Mouse (Mus musculus): ENCODE results near the gene Plekha7.
A peak's percentile ranks its signal among the peaks of the same experiment; 100 is the strongest.

Gene Plekha7

GRCm38 (mm10) chr7:116222288-116223009 lies 85.7 kb downstream of the Plekha7 start:
- no peak for DNase-seq (ENCODE audit: low spot score in 2 of 2)

DNA sequence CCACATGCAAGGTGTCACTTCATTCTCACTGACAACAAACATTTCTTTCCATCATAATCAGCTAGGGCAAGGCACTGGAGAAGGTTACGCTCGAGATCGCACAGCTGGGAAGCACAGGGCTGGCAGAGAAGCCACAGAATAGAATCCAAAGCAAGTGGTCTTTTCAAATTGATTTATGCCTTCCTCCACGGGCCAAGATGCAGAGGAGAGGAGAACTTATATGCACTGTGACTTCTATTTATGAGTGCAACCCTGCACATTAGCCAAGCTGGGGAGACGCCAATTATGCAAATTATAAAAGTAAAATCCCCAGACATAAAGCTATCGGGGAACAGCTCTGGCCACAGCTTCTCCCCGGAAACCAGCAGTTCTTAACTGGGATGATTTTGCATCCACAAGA lies 86.3 kb downstream of the Plekha7 start:
- no peak for DNase-seq (ENCODE audit: low spot score in 2 of 2)

DNA sequence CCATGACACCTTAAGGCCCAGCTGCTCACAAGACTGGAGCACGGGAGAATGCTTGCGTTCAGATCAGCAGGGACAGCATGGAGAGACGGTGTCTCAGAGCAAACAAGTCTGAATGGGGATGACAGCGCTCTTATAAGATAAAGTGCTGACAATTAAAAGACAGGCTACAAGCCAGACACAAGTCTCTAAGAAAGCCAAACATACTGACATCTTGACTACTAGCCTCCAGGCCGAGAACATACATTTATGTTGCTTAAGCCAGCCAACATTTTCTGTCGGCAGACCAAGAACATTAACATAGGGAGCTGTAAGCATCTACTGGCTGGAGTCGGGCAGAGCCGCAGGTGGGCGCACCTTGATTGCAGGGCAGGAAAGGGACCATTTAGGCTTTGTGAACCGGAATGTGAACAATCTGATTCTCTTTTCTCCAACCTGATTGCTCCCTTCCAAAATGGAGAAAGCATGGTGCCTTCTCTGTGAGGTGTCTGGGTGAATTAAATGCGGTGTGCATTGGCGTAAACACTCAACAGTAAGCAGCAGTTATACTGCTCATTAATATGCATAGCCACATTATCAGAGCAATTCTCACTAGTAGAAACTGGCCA lies 88.0 kb downstream of the Plekha7 start:
- no peak for DNase-seq (ENCODE audit: low spot score in 2 of 2)

GRCm38 (mm10) chr7:116217747-116218146 lies 90.4 kb downstream of the Plekha7 start:
- no peak for DNase-seq (ENCODE audit: low spot score in 2 of 2)

DNA sequence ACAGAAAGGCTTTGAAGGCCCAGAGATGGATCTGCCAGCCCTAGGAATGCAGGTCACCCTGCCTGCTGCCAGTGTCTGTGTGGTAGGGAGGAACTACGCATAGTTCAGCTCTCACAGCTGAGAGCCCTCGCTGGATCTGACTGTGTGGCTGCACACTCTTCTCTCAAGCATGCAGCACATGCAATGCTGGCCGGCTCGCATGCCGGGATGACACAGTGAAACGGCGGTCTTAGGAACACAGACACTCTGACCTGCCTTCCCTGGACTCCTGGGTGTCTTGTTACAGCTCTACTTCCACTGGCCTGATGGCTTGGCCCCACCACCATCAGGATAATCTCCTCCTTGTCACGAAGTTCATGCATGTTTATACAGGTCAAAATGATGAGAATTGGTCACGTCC lies 96.3 kb downstream of the Plekha7 start:
- no peak for DNase-seq (ENCODE audit: low spot score in 2 of 2)

DNA sequence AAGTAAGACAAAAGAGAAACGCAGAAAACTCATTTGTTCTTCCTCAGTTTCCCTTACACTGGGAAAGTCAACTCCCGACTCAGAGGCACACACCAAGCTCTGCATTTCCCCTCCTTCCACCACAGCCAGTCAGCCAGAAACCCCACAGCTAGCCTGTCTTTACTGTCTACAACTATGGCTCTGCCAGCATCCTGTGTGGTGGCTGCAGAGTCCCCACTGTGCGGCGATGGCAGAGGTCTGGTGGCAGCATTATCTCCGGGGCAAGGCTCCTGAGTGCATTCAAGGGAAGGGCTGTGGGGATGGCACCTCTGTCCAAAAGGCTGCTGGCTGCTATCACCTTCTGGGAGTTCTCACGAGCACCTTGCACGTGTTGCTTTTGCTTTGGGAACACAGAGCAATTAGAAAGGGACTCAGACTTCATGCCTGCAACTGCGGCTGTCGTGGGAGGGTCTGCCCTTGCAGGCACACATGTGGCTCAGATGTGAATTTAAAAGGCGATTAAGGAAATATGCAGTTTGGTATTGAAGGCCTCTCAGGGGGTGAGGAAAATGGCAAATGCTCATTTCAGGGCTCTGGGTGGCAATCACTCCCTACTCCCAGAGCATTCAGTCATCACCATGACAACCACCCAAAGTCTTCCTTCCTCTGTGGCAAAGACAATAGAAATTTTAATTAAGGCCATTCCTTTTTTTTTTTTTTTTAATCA lies 98.1 kb downstream of the Plekha7 start:
- no peak for DNase-seq (ENCODE audit: low spot score in 2 of 2)

GRCm38 (mm10) chr7:116208880-116209279 lies 99.3 kb downstream of the Plekha7 start:
- no peak for DNase-seq (ENCODE audit: low spot score in 2 of 2)

DNA sequence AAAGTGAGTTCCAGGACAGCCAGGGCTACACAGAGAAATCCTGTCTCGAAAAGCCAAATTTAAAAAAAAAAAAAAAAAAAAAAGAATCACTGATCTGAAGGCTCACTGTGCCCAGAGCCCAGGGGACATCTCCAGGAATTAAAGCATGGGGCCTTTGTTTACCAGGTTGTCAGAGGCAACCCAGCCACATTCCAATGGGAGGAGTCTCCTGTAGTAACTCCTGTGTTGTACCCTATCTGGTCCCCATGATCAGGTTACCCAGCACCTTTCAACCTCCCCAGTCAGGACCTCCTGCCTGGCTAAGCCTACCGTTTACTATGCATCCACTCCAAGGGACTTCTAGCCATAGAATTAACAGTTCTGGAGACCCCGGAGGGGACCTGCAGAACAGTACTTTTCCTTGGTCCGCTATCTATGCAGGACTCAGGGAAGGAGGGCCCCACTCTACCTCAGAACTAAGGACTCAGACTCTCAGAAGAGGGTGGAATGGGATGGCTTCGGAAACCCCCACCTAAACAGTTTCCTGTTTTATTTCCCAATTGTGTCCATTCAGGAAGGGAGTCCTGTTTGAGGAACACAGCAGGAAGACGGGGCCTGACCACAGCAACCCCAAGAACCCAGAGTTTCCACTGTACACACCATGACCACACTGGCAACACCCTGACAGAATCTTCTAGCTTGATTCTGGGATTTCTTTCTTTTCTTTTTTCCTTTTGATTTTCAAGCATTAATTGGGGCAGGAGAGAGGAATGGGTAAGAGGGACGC lies 101.2 kb downstream of the Plekha7 start:
- no peak for DNase-seq (ENCODE audit: low spot score in 2 of 2)

GRCm38 (mm10) chr7:116205451-116205850 lies 102.7 kb downstream of the Plekha7 start:
- DNase-seq (ENCODE audit: low spot score in 2 of 2), result no peak

DNA sequence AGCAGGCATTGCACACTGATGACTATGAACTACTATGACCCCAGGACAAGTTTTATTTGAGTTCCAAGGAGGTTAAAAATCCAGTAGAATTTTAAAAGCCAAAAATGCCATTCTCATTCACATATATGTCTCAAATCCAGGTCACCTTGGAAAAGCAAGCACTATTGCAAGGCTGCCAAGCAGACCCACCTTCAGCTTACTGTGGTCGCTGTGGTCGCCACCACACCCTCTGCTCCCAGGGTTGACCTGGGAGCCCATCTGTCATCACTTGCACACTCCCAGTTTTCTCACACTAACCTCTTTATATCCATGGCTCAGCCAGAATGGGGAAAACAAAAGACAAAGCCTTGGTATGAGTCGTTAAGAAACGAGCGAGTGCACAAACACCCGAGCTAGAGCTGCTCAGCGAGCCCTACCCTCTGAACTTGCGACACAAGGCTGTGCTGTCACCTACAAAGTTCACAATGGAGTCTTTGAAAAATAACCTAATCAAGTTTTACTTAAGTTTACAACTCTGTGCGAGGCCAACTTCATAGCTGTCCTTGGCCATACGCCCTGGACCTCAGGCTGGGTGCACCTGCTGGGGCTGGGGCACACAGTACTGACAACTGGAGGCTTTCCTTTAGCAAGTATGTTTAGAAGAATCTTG lies 106.0 kb downstream of the Plekha7 start:
- DNase-seq (ENCODE audit: low spot score in 2 of 2), result no peak

GRCm38 (mm10) chr7:116200951-116201351 lies 107.2 kb downstream of the Plekha7 start:
- DNase-seq (ENCODE audit: low spot score in 2 of 2), result no peak

DNA sequence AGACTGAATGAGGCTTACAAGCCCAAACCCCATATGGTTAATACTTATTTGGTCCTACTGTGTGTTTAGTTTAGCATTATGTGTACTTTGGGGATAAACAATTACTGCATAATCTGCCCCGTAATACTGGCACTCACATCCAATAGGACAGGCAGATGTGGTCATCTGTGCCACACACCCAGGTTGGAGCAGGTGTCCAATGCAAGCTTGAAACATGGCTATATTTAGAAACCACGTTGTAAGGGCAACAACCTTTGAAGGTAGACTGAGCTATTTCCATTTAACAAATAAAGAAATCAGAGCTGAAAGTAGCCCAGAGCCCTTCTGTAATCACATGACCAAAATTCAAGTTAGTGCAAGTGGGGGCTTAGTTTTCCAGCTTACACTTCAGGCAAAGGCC lies 107.6 kb downstream of the Plekha7 start:
- no peak for DNase-seq (ENCODE audit: low spot score in 2 of 2)

- peak in 1 of 2 experiments; percentile 24 for DNase-seq (ENCODE audit: low spot score in 2 of 2)
These were observed 109.3 kb downstream of the Plekha7 start for GRCm38 (mm10) chr7:116198902-116199301.

DNA sequence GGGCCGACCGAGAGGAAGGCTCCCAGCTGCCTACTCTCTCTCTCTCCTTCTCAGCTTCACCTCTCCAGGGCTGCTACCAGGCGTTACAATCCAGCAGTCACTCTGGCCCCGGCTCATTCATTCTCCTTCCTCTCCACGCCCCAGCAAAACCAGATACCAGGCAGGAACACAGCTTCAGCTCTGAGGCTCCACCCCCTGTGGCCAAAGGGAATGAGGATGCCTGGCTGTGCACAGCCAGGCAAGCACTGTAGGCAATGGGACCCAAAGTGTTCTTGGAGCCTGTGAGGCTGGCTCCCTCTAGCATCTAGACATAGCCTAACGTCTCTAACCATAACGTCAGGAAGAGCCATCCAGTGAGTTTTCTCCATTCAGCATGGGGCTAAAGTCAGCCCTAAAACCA lies 109.8 kb downstream of the Plekha7 start:
- DNase-seq (ENCODE audit: low spot score in 2 of 2), result no peak

- DNase-seq (ENCODE audit: low spot score in 2 of 2), result no peak
These were observed 111.0 kb downstream of the Plekha7 start for GRCm38 (mm10) chr7:116196974-116197679.

GRCm38 (mm10) chr7:116194996-116195395 lies 113.2 kb downstream of the Plekha7 start:
- DNase-seq (ENCODE audit: low spot score in 2 of 2), result peak; percentile 49 to 51

GRCm38 (mm10) chr7:116192966-116193365 lies 115.2 kb downstream of the Plekha7 start:
- no peak for DNase-seq (ENCODE audit: low spot score in 2 of 2)

DNA sequence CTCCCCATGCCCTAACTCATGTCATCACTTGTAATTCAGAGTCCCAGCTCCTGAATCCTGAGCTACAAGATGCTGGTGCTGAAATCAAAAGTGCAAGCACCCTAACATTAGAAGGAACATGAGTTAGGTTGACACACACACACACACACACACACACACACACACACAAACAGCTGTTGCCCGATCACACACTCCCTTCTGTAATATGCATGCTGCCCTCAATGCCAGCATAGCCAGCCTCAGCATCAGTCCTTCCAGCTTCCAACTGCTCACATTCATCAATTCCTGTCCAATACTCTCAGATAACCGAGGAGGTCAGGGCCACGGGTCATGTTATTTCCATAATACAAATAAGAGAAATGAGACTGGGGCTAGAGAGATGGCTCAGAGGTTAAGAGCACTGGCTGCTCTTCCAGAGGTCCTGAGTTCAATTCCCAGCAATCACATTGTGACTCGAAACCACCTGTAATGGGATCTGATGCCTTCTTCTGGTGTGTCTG lies 116.0 kb downstream of the Plekha7 start:
- DNase-seq (ENCODE audit: low spot score in 2 of 2), result no peak

GRCm38 (mm10) chr7:116191138-116191537 lies 117.0 kb downstream of the Plekha7 start:
- DNase-seq (ENCODE audit: low spot score in 2 of 2), result no peak

- DNase-seq (ENCODE audit: low spot score in 2 of 2), result no peak
These were observed 118.5 kb downstream of the Plekha7 start for GRCm38 (mm10) chr7:116189708-116190107.

- DNase-seq (ENCODE audit: low spot score in 2 of 2), result no peak
These were observed 119.8 kb downstream of the Plekha7 start for GRCm38 (mm10) chr7:116188391-116188790.

Measured in thymus, postnatal 10 days (tissue).